Mouse (Mus musculus) urinary bladder, postnatal 4 days (tissue): ENCODE measurements around the gene Srp54b.
"Not testable (repeated sequence)": the region's sequence is repeated elsewhere in the genome, so short reads cannot be mapped to it uniquely, and the experiment has no call there.

ENCODE experiments used
- DNase-seq, 2 experiments: peaks; one replicate each; pipeline ENCODE4 v3.0.0; 2021 to 2022; ENCODE audit warnings: low spot score in 2 of 2

Gene Srp54b

GRCm38 (mm10) chr12:55154559-55155448, at the start of gene Srp54b:
Gene Srp54b, plus strand, starts transcription at chr12:55155104.
- DNase-seq: not testable (repeated sequence)

- DNase-seq: not testable (repeated sequence)
These were observed 42.3 kb upstream of the Srp54b start for GRCm38 (mm10) chr12:55112616-55113015.

GRCm38 (mm10) chr12:55124242-55124641, 30.7 kb upstream of the Srp54b start, which contains the start of gene Fam177a:
Gene Fam177a, plus strand, starts transcription at chr12:55124469.
- not testable (repeated sequence) for DNase-seq

GRCm38 (mm10) chr12:55124731-55125130, 30.2 kb upstream of the Srp54b start:
- DNase-seq: not testable (repeated sequence)

- not testable (repeated sequence) for DNase-seq
These were observed 19.4 kb upstream of the Srp54b start for GRCm38 (mm10) chr12:55135540-55135939.

GRCm38 (mm10) chr12:55137859-55138258, 17.0 kb upstream of the Srp54b start:
- DNase-seq: not testable (repeated sequence)

- DNase-seq: not testable (repeated sequence)
These were observed 512 bp downstream of the Srp54b start for GRCm38 (mm10) chr12:55155449-55155783.

GRCm38 (mm10) chr12:55167034-55167557, 12.2 kb downstream of the Srp54b start:
- DNase-seq: not testable (repeated sequence)

GRCm38 (mm10) chr12:55187686-55188085, 32.8 kb downstream of the Srp54b start:
- not testable (repeated sequence) for DNase-seq

GRCm38 (mm10) chr12:55189127-55189526, 34.2 kb downstream of the Srp54b start:
- DNase-seq: not testable (repeated sequence)

- DNase-seq: not testable (repeated sequence)
These were observed 44.4 kb downstream of the Srp54b start, which contains the start of gene 1700047I17Rik2 for GRCm38 (mm10) chr12:55199306-55199705. Gene 1700047I17Rik2, plus strand, starts transcription at chr12:55199592.

GRCm38 (mm10) chr12:55199799-55200198, 44.9 kb downstream of the Srp54b start:
- DNase-seq: not testable (repeated sequence)

GRCm38 (mm10) chr12:55212944-55213343, 58.0 kb downstream of the Srp54b start:
- not testable (repeated sequence) for DNase-seq

GRCm38 (mm10) chr12:55229626-55230519, 75.0 kb downstream of the Srp54b start, which contains the start of gene Srp54c:
Gene Srp54c, plus strand, starts transcription at chr12:55230168.
- not testable (repeated sequence) for DNase-seq

- DNase-seq: not testable (repeated sequence)
These were observed 75.6 kb downstream of the Srp54b start for GRCm38 (mm10) chr12:55230520-55230861.
